Mouse (Mus musculus): ENCODE results near the gene Brwd1. TPM values are rescaled to one million over a fixed set of nuclear protein-coding genes. Genes with fewer than 3 reads are reported as not detected.
A peak's percentile ranks its signal among the peaks of the same experiment; 100 is the strongest.
"Not testable (repeated sequence)": the region's sequence is repeated elsewhere in the genome, so short reads cannot be mapped to it uniquely, and the experiment has no call there.

Gene Brwd1
- polyA plus RNA-seq (2016; fragmentation: Nextera tagmentation; extraction: Ambion mirVana) = 212 and 217 TPM in 2 replicates

DNA sequence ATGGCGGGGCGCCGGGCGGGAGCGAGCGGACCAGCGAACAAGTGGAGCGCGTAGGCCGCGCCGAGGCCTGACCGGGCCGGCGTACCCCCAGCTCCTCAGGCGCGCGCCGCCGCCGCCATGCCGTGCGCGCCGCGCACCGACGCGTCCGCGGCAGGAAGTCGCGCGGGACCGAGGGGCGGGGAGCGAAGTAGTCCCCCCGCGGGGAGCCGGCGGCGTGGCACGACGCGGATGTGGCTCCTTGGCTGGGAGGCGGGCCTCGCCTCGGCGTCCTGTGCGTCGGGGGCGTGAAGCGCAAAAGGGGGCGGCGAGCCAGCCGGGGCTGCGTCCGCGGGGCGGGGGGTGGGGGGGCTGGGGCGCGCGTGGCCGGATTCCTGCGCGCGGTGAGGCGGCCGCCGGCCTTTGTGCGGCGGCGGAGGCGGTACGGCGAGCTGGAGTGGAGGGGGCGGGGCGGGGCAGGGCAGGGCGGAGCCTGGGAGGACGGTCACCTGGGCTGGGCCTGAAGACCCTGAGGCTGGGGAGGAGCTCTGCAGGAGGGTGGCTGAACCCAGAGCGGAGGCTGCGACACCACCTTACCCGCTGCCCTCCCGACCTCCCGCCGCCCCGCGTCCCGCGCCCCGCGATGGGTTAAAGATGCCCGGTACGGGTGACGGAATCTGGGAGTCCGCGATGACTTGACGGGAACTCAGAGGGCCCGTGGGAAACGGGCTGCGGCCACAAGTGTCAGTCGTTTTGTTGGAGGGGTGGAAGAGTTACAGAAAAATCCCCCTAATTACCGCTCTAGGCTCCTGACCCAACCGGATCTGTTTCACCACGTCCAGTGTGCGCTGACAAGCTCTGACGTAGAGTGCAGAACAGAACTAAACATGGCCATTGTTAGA, at the start of gene Brwd1:
Gene Brwd1, minus strand, starts transcription at position 226 of the 878 bp plus-strand sequence.
- Histone ChIP-seq H3K27me3 (no peaks in the 10 kb centered on the region), H3K4me3 (replicated peaks) (peak within 1 kb of the TSS; percentile 96), H3K9me3 (no peaks in the 10 kb centered on the region), H3K9ac (peak within 1 kb of the TSS; percentile 97), H3K4me2 (peak within 1 kb of the TSS; percentile 76), H3K27ac (peak within 1 kb of the TSS; percentile 97), H3K36me3 (replicated peaks) (peaks cover 34% of the 10 kb centered on the region), H3K4me1 (peaks cover 21% of the 10 kb centered on the region)
- 1% methylated on average over 58 of the region's 107 CpGs for WGBS
- peak; percentile 87 for ATAC-seq (ENCODE audit: low FRiP score)

DNA sequence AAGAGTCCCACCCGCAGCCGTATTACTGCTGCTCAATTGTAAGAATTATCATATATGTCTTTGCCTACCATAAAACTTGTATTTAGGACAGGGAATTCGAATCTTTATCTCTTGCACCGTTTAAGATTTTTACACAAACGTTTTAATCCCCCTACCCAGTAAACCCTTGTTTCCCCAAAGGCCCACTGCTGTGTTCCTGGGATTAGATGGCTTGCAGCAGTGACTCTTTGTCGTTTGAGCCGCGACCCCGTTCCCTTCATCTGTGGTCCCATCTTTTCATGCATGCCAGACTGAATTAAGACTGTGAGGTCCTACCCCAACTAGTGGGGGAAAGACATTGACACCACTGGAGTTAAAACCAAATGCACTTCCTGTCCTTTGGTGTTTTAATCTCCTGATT, 46.1 kb upstream of the Brwd1 start:
- under 1% methylated on average over 9 of the region's 9 CpGs for WGBS
- ATAC-seq (ENCODE audit: low FRiP score) = no peak
- peak overlapping the region; percentile 89 for H3K4me3 ChIP-seq (replicated peaks)
- H3K9ac ChIP-seq = peak overlapping the region; percentile 98
- peaks cover 37% of the 10 kb centered on the region for H3K4me1 ChIP-seq
- peak overlapping the region; percentile 99 for H3K27ac ChIP-seq
- peak overlapping the region; percentile 81 for H3K4me2 ChIP-seq
- no peaks in the 10 kb centered on the region for H3K27me3 ChIP-seq
- H3K36me3 ChIP-seq (replicated peaks) = peaks cover 34% of the 10 kb centered on the region
- no peaks in the 10 kb centered on the region for H3K9me3 ChIP-seq

DNA sequence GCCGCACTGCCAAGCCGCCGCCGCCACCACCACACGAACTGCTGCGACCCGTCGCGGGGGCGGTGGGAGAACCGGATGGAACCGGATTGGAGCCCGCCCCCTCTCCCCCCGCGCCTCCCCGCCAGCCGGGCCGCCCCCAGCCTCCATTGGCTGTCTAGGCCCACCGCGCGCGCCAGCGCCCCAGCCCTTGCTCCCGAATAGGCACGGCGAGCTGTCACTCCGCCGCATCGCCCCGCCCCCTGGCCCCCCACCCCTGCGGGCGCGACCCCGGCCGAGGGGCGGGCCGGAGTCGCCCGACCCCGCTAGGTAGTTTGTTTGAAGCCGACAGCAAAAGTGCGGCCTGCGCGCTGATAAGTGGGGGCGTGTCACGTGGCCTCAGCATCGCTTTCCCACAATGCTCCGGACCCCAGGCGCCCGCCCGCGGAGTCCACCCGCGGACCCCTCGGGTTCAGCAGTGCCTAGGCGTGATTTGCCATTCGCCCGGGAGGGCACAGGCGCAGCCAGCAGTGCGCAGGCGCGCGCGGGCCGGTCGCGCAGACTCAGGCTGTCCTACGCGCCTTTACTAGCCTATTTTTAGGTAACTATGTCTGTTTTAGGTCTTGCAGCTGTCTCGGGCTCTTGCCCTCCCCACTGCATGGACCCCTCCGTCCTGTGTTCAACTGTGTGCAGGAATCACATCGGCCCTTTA, 45.5 kb upstream of the Brwd1 start, which contains the start of gene Hmgn1:
Gene Hmgn1, minus strand, starts transcription at position 73 of the 688 bp plus-strand sequence.
- Histone ChIP-seq H3K4me2 (peak within 1 kb of the TSS; percentile 81), H3K27ac (peak within 1 kb of the TSS; percentile 99), H3K36me3 (replicated peaks) (peaks cover 41% of the 10 kb centered on the region), H3K27me3 (no peaks in the 10 kb centered on the region), H3K9me3 (no peaks in the 10 kb centered on the region), H3K9ac (peak within 1 kb of the TSS; percentile 98), H3K4me3 (replicated peaks) (peak within 1 kb of the TSS; percentile 89), H3K4me1 (peaks cover 38% of the 10 kb centered on the region)
- WGBS = under 1% methylated on average over 65 of the region's 72 CpGs
- peak; percentile 98 for ATAC-seq (ENCODE audit: low FRiP score)

DNA sequence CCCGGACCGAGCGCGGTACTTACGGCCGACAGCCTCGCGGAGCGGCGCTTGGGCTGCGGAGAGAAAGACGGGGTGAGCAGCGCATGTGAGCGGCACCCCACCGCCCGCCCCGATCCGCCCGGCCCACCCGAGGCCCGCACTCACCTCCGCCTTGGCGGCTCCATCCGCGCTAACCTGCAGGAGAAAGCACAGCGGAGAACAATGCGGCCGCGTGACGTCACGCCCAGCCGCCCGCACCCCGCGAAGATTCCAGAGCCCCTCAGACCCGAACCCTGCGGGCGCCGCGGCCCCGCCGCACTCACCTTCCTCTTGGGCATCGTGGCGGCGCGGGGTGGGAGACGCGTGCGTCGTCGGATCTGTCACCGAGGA, 44.9 kb upstream of the Brwd1 start:
- peak; percentile 81 for ATAC-seq (ENCODE audit: low FRiP score)
- under 1% methylated on average over 52 of the region's 52 CpGs for WGBS
- H3K4me3 ChIP-seq (replicated peaks) = peak overlapping the region; percentile 89

DNA sequence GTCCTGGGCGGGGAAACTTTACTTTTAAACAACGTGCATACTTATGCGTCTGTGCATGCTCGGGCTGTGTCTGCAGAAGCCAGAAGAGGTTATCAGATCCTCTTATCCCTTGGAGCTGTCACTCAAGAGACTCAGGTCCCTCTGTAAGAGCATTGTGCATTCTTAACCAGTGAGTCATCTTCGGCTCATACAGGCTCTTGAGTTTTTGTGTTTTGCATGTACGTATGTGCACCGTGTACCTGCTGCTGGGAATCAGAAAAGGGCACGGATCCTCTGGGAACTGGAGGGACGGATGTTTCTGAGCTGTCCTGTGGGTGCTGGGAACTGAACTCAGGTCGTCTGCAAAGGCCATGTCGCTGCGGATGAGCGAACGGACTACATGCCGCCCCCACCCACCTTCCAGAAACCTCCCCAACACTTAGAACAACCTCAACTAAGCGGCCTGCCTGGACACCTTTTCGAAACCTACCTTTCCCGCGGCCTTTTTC, 44.4 kb upstream of the Brwd1 start:
- Histone ChIP-seq H3K4me1 (peaks cover 38% of the 10 kb centered on the region), H3K4me3 (replicated peaks) (peak overlapping the region; percentile 89), H3K27me3 (no peaks in the 10 kb centered on the region), H3K27ac (peak overlapping the region; percentile 99), H3K9me3 (no peaks in the 10 kb centered on the region), H3K36me3 (replicated peaks) (peaks cover 50% of the 10 kb centered on the region), H3K9ac (peak overlapping the region; percentile 98), H3K4me2 (peak overlapping the region; percentile 81)
- 5% methylated on average over 19 of the region's 19 CpGs for WGBS
- ATAC-seq (ENCODE audit: low FRiP score) = no peak

More for the DNA sequence above, 44.9 kb upstream of the Brwd1 start:
- H3K9ac ChIP-seq = peak overlapping the region; percentile 98
- peak overlapping the region; percentile 99 for H3K27ac ChIP-seq
- peaks cover 38% of the 10 kb centered on the region for H3K4me1 ChIP-seq
- no peaks in the 10 kb centered on the region for H3K9me3 ChIP-seq
- H3K36me3 ChIP-seq (replicated peaks) = peaks cover 46% of the 10 kb centered on the region
- no peaks in the 10 kb centered on the region for H3K27me3 ChIP-seq
- peak overlapping the region; percentile 81 for H3K4me2 ChIP-seq

DNA sequence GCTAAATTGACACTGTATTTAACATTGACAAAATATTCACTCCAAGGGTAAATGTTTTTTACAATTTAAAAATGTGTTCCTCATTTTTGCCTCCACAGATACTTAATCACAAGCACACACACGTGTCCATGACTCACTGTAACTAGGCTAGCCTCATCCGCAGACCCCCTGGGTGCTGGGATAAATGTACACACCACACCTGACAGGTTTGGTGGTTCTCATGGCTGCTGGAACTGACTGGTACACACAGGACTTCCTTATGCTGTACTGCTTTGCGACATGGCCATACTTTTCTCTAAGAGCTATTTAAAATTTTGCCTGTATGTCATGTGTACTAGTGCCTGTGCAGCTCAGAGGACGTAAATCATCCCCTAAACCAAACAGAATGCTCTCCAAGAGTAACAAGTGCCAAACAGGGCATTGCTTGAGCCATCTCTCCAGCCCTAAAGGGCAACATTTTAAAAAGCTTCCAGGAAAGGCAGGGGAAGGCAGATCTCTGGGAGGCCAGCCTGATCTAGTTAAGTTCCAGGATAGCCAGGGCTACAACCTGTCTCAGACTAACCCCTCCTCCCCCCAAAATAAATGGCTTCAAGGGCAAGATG, 37.8 kb upstream of the Brwd1 start:
- WGBS = 76% methylated on average over 4 of the region's 4 CpGs
- peaks cover 48% of the 10 kb centered on the region for H3K36me3 ChIP-seq (replicated peaks)

DNA sequence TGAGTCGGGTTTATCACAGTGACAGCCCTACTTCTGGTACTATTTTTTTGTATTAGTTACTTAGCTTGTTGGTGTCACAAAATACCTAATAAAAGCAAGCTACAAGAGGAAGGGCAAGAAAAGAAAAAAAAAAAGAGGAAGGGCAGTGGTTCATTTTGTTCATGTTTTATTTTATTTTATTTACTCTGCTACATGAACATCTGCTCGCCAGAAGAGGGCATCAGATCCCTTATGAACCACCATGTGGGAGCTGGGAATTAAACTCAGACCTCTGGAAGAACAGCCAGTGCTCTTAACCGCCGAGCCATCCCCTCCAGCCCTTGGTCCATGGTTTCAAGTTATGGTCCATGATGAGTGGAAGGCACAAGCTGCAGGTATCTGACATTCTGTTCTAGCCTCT, 32.4 kb upstream of the Brwd1 start:
- no peaks in the 10 kb centered on the region for H3K4me1 ChIP-seq
- H3K4me3 ChIP-seq (replicated peaks) = no peak overlapping the region
- H3K9ac ChIP-seq = no peak overlapping the region
- 51% methylated on average over 4 of the region's 4 CpGs for WGBS
- H3K36me3 ChIP-seq (replicated peaks) = 0 out of 2 replicates have a peak, but pooled peaks cover 3% of the 10 kb centered on the region
- no peak for ATAC-seq (ENCODE audit: low FRiP score)
- H3K27me3 ChIP-seq = no peaks in the 10 kb centered on the region
- H3K27ac ChIP-seq = no peak overlapping the region
- H3K4me2 ChIP-seq = no peak overlapping the region
- H3K9me3 ChIP-seq = no peaks in the 10 kb centered on the region

More for the DNA sequence above, 37.8 kb upstream of the Brwd1 start:
- H3K9ac ChIP-seq = no peak overlapping the region
- no peaks in the 10 kb centered on the region for H3K9me3 ChIP-seq
- no peaks in the 10 kb centered on the region for H3K27me3 ChIP-seq
- no peak overlapping the region for H3K27ac ChIP-seq
- peaks cover 13% of the 10 kb centered on the region for H3K4me1 ChIP-seq
- no peak overlapping the region for H3K4me2 ChIP-seq
- no peak overlapping the region for H3K4me3 ChIP-seq (replicated peaks)
- no peak for ATAC-seq (ENCODE audit: low FRiP score)

DNA sequence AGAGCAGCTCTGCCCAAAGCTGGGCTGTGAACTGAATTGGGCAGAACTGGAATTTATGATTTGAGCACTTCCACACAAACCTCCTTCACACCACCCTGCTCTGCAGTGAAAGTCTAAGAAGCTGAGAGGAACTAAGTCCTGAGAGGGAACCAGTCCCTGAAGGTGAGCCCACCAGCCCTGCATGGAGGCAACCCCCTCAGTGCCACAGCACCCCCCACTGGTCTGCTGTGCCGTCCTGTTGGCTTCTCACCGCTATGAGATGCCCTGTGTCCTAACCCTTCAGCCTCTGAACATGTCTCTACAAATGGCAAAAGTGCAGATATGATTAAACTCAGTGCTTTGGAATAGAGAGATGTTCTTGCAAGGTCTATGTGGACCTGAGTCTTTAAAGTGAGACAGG, 30.4 kb upstream of the Brwd1 start:
- Histone ChIP-seq H3K4me2 (no peak overlapping the region), H3K27ac (no peak overlapping the region), H3K36me3 (replicated peaks) (no peaks in the 10 kb centered on the region), H3K4me1 (no peaks in the 10 kb centered on the region), H3K4me3 (replicated peaks) (no peak overlapping the region), H3K9me3 (no peaks in the 10 kb centered on the region), H3K9ac (no peak overlapping the region), H3K27me3 (no peaks in the 10 kb centered on the region)
- no peak for ATAC-seq (ENCODE audit: low FRiP score)
- 54% methylated on average over 2 of the region's 2 CpGs for WGBS

DNA sequence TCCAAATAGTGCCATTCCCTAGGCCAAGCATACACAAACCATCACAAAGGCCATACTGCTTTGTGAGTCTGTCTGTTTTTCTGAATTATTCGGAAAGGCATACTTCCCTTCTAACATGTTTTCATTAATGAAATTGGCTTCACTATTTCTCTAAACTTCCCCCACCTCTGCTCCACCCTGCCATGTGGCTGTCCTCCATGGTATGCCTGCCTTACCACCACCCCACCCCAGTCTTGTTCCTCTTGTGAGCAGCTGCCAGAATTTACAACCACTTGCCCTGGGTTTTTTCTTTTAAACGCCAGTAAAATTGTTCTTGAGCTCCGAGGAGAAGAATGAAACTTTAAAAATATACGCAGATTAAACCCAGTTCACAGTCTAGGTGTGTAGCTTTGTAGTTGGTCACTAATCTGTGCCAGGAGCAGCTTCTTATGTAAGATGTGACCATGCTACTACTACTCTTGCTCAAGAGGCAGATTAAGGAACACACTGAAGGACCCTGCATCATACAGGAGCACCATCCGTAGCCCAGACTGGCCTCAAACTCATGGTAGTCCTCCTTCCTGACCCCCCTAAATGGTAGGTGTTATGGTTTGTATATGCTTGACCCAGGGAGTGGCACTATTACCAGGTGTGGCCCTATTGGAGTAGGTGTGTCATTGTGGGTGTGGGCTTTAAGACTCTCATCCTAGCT, 28.5 kb upstream of the Brwd1 start:
- no peak overlapping the region for H3K27ac ChIP-seq
- H3K36me3 ChIP-seq (replicated peaks) = no peaks in the 10 kb centered on the region
- no peak for ATAC-seq (ENCODE audit: low FRiP score)
- H3K9ac ChIP-seq = no peak overlapping the region
- no peaks in the 10 kb centered on the region for H3K4me1 ChIP-seq
- 91% methylated on average over 5 of the region's 5 CpGs for WGBS
- H3K4me3 ChIP-seq (replicated peaks) = no peak overlapping the region
- H3K9me3 ChIP-seq = no peaks in the 10 kb centered on the region
- no peaks in the 10 kb centered on the region for H3K27me3 ChIP-seq
- H3K4me2 ChIP-seq = no peak overlapping the region

DNA sequence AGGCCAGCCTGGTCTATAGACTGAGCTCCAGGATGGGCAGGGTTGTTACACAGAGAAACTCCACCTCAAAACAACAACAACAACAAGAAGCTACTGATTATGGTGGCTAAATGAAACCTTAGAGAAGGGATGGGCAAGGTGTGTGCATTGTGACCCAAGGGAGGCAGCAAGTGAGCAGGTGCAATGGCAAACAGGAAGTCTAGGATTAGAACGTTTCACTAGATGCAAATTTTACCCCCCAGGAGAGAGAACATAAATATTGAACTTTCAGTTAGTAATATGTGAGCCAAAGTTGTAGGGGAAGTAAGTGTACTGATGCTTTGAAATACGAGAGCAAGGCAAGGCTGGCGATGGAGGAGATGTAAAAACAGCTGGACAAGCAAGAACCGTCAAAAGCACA, 27.3 kb upstream of the Brwd1 start:
- ATAC-seq (ENCODE audit: low FRiP score) = no peak
- H3K27ac ChIP-seq = no peak overlapping the region
- no peak overlapping the region for H3K9ac ChIP-seq
- no peak overlapping the region for H3K4me2 ChIP-seq
- H3K4me1 ChIP-seq = no peaks in the 10 kb centered on the region
- 76% methylated on average over 4 of the region's 4 CpGs for WGBS
- no peaks in the 10 kb centered on the region for H3K36me3 ChIP-seq (replicated peaks)
- H3K4me3 ChIP-seq (replicated peaks) = no peak overlapping the region
- H3K27me3 ChIP-seq = no peaks in the 10 kb centered on the region
- no peaks in the 10 kb centered on the region for H3K9me3 ChIP-seq

DNA sequence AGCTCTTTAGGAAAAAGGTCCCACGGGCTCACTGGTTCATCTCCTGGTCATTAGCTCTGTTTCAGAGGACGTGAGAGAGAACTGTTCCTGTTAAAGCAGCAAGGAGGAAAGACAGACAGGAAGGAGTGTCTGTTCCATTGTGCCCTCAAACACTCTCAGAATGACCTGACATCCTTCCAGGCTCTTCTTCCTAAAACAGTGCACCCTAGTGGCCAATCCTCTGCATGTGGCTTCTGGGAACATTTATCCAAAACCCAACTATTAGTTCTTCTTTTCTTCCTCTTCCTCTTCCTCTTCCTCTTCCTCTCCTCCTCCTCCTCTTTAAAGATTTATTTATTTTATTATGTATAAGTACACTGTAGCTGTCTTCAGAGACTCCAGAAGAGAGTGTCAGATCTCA, 20.7 kb upstream of the Brwd1 start:
- H3K9ac ChIP-seq = no peak overlapping the region
- no peak for ATAC-seq (ENCODE audit: low FRiP score)

DNA sequence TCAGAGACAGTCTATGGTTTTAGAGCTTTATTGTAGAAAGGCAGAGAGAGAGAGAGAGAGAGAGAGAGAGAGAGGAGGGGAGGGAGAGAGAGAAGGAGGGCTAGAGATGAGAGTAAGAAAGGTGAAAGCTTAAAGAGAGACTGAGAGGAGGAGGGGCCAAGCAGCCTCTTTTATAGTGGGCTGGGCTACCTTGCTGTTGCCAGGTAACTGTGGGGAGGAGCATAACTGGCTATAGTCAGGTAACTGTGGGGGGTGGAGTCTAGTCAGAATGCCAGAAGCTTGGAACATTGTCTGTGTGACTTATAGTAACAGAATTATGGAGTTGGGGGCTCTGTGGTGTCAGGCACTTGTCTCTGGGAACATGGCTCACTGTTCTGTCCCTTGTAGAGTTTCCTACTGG, 15.5 kb upstream of the Brwd1 start:
- ATAC-seq (ENCODE audit: low FRiP score); H3K9ac ChIP-seq; H3K9me3 ChIP-seq: not testable (repeated sequence)

More for the DNA sequence above, 20.7 kb upstream of the Brwd1 start:
- 44% methylated on average over 2 of the region's 2 CpGs for WGBS
- H3K9me3 ChIP-seq = no peaks in the 10 kb centered on the region
- H3K4me3 ChIP-seq (replicated peaks) = no peak overlapping the region
- no peak overlapping the region for H3K4me2 ChIP-seq
- no peaks in the 10 kb centered on the region for H3K36me3 ChIP-seq (replicated peaks)
- no peaks in the 10 kb centered on the region for H3K27me3 ChIP-seq
- H3K4me1 ChIP-seq = no peaks in the 10 kb centered on the region
- H3K27ac ChIP-seq = no peak overlapping the region

More for the DNA sequence above, 15.5 kb upstream of the Brwd1 start:
- not testable (repeated sequence) for H3K27ac ChIP-seq; H3K4me2 ChIP-seq; H3K4me3 ChIP-seq (replicated peaks); H3K36me3 ChIP-seq (replicated peaks); H3K27me3 ChIP-seq; H3K4me1 ChIP-seq

All from forebrain, embryonic 12.5 days (tissue).